Mouse (Mus musculus): ENCODE measurements at regions not wholly inside any gene's neighbourhood (a gene's known extent, or its start where the extent isn't known, plus 50 kb on each side); places are given as distances from the start of the nearest gene placed in this dataset.

GRCm38 (mm10) chr15:60762071-60762470 is 91.5 kb downstream of the Fam84b start:
- DNase-seq, result no peak

DNA sequence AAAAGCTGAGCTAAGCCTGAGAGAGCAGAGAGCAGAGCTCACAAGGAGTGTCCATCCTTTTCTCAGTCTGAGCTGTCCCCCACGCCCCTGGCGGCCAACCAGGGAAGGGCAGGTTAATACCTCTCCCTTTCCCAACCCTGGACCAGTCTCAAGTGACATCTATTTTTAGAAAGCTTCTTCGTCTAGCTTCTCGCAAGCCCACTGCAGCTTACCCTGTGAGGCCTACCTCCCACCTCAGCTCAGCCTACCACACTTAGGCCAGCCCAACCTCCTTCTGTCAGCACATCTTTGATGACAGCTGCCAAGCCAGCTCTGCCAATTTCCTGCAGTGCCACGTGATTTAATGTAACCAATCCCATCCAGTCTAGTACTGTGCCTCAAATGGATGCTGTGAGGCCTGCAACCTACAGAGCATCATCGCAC is 93.6 kb downstream of the Fam84b start:
- DNase-seq, result peak; percentile 79

DNA sequence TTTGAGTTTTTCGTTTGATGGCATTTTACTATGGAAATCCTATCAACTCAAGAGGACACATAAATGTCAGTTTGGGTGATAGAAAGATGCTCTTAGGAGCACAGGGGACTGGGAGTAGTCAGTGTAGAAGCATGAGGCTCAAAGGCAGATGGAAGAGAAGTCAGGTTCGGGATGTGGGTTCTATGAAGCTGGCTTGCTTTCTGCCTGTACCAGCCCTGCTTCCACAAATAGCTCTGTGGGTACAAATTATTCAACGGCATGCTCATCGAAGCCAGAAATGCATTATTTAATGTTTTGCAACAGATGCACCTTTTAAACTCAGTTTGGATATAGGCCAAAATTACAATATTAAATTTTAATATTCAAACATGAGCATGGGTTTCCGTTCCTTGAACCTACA is 99.3 kb downstream of the Fam84b start:
- no peak for DNase-seq

GRCm38 (mm10) chr15:60739598-60739997 is 114.0 kb downstream of the Fam84b start:
- DNase-seq, result no peak

DNA sequence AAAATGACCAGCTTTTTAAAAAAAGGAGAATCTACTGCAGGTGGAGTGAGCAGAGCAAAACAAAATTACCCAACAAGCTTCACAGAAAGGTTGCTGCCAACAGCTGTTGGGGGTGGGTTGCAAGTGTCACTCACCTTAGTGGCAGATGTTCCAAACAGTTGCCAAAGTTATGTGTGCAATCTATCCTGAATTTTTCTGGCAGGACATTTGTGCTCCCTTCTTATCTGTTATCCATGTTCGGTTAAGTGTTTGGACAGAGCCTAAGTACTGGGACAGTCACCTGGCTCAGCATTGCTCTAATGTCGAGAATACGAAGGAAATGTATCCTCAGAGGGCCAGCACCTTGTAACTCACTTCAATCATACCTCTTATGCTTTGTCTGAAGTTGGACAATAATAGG is 115.3 kb downstream of the Fam84b start:
- DNase-seq, result no peak

- DNase-seq, result no peak
Observed at GRCm38 (mm10) chr15:60732416-60732815, 121.2 kb downstream of the Fam84b start.

DNA sequence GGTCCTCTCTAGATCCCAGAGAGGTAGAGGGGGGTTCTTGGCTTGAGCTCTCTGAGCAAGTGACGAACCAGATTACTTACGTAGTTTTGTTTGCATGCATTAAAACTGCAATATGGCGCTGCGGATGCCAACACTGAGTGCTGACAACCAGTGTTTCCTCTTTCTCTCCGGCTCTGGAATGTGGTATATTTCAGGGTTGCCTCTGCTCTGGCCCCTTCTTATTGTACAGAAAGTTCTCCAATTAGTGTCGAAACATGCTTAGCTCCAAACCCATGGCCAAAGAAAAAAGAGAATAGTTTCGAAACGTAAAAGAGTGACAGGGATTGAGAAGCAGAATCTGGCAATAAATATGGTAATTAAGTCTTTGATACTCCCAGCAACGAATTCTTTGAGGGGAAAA is 124.8 kb downstream of the Fam84b start:
- no peak for DNase-seq

DNA sequence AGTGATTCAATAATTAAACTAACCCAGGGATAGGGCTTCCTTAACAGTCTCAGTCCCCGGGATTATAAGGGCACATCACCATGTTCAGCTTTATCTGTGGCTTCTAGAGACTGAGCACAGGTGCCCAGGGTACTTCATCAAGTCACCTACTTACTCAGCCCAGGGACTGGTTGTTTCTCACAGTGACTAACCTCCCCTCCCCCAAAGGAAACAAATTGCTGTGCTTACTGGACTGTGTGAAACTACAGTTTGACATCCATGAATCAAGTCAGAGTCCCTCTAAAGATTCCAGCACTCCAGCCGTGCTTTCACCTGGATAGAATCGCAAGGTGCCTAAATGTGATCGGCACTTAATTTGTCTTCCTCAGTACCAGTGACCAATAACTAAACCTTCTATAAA is 125.2 kb downstream of the Fam84b start:
- DNase-seq, result no peak

- peak; percentile 29 for DNase-seq
Observed at GRCm38 (mm10) chr15:60719332-60719731, 134.2 kb downstream of the Fam84b start.

DNA sequence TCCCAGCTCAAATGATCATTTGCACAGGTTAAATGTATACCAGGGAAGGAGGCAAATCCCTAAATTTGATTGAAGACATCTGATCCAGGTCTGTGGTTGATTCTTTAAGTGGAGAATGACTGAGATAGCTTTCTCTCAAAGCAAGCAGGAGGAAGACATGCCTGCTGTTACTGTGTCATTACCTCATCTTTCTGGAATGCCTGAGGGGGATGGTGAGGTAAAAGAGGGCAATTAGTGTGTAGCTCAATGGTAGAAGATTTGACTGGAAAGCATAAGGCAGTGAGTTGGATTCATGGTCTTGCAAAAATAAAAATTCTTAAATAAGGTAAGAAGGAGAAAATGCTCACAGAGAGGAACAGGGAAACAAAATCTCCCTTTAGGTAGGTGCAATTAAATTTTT is 144.9 kb downstream of the Fam84b start:
- no peak for DNase-seq

- DNase-seq, result no peak
Observed at GRCm38 (mm10) chr15:60706009-60706408, 147.6 kb downstream of the Fam84b start.

DNA sequence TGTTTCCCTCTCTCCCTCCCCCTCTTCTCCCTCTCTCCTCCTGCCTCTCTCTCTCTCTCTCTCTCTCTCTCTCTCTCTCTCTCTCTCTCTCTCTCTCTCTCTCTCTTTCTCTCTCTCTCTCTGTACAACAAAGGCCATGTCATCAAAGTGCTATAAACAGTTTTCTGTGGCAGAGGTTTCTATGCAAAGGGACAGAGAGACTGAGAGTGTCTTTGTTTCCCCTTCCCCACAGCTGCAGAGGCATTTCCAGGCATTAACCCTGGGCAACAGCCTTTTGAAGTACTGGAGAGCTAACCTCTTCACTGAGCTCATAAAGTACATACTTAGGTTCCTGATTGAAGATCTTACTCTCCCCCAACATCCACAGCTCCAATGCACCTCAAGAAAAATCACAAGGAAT is 152.3 kb downstream of the Fam84b start:
- no peak for DNase-seq

GRCm38 (mm10) chr15:60694746-60695145 is 158.8 kb downstream of the Fam84b start:
- no peak for DNase-seq

- peak; percentile 32 for DNase-seq
Observed at GRCm38 (mm10) chr15:60693751-60694500, 159.7 kb downstream of the Fam84b start.

DNA sequence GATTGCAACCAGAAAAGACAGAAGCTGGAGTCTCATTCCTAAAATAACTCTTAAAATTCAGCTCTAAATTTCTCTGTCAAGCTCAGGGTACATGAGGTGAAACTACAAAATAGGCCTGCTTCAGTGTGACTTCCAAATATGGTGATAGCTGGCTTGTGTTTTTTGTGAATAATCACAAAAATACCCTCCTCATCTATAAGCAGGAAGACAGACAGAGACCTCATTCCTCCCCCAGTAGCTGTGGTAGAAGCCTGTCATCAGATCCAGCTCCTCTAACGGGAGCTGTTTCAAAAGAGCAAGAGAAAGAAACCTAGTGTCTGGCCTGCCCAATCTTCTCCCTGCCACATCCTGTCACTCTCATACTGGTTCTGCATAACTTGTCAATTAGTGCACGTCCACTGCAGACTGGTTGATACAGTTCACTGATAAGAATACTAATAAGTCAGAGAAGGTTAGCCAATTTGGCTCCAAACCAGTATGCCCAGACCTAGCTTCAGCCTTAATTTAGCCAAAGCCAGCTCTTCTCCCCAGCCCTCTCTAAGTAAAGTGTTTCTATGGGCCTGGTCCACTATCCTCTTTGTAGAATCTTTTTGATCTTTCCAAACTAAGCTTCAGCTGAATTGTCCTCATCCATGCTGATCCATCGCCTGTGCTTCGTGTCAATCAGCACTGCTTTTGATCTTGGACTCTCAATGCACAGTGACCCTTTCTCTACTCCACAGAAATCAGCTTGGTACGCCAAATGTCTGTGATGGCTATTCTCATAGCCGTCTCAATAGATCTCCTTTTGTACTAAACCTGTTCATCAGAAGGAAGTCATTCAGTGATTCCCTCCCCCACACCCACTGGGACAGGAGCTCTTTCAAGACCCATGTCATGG is 160.6 kb downstream of the Fam84b start:
- no peak for DNase-seq

- no peak for DNase-seq
Observed at GRCm38 (mm10) chr15:60692149-60692548, 161.4 kb downstream of the Fam84b start.

DNA sequence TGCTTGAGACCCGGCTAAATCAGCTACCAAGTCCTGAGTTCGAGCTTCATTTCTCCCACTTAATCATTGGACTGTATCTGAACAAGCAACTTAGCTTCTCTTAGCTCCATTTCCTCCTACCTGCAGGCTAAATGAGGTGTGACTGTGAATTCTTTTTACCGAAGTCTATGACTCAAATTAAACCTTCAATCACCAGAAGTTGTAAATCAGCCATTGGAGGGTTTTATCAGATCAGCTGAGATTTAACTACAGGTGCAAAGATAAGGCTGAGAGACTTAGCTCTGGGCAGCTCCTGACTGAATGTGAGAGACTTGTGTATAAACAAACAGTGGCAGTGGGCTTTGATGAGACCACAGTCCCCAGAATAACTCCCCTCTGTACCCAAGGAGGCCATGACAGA is 176.2 kb downstream of the Fam84b start:
- DNase-seq, result no peak

GRCm38 (mm10) chr15:60657572-60657971 is 196.0 kb downstream of the Fam84b start:
- no peak for DNase-seq

DNA sequence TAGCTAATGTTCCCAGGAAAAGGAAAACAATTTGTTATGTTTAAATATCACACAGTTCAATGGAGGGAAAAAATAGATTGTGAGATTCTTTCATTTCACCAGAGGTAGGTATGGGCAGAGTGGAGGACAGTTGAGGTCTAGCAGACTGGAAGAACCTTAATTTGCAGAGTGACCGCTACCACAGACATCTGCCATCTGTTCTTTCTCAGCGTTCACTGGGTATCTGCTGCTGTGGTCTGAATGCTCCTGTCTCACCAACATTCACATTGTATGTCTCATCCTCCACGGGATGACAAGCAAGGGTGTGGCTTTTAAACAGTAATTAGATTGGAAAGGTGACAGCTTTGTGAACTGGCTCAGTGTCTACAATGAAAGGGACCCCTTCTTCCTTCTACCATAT is 198.5 kb downstream of the Fam84b start:
- no peak for DNase-seq

GRCm38 (mm10) chr15:60649252-60649651 is 204.3 kb downstream of the Fam84b start:
- DNase-seq, result no peak

- DNase-seq, result no peak
Observed at GRCm38 (mm10) chr15:60641770-60642169, 211.8 kb downstream of the Fam84b start.

- no peak for DNase-seq
Observed at GRCm38 (mm10) chr15:60633457-60633850, 220.1 kb downstream of the Fam84b start.

DNA sequence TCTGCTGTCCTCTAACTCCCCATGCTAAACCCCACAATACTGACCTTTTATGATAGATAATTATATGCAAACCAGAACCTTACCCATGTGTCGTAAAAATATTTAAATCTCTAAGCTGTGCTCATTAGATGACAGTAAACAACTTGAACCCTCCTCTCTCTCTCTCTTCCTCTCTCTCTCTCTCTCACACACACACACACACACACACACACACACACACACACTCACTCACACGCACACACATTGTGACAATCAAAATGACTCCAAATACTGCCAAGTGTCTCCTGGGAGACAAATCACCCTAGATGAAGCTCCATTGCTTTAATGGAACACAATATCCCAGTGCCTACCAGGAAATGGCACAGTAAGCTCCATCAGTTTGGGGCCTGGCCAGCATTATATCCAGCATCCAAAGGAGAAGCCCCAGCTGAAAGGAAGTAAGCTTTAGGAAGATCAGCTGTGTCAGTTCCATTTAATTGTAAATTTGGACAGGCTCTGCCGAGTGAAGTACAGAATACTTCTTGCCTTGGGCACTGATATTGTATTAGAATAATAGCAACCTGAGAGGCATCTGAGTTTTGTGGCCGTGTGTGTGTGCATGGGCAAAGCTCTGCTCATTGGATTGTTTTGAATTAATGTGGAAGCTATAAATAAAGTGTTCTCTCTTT is 220.7 kb downstream of the Fam84b start:
- no peak for DNase-seq
